Mouse (Mus musculus) heart, embryonic 12.5 days (tissue): Measurements from ENCODE around the gene Pigs. TPM values are rescaled to one million over a fixed set of nuclear protein-coding genes. Genes with fewer than 3 reads are reported as not detected.

Experiments
- ATAC-seq: fragments of 200-750 bp; cut with Nextera tagmentation; 2 replicates; pipeline ENCODE4 v1.8.0; 2017; ENCODE audit warnings: moderate TSS enrichment, moderate library complexity; ENCODE audit not compliant: insufficient number of reproducible peaks, low FRiP score
- H3K27ac ChIP-seq: fragments of 300-500 bp; sonication (generic); 2 replicates; pipeline ENCODE4 v1.5.1; 2016; ENCODE audit warnings: mild to moderate bottlenecking, moderate library complexity; ENCODE audit not compliant: poor library complexity, severe bottlenecking
- H3K27me3 ChIP-seq: fragments of 300-500 bp; sonication (generic); replicated peaks from 2 replicates; pipeline ENCODE4 v1.6.1; 2016; ENCODE audit warnings: mild to moderate bottlenecking, moderate library complexity
- H3K36me3 ChIP-seq: fragments of 300-500 bp; sonication (generic); 2 replicates; pipeline ENCODE4 v1.6.1; 2016; ENCODE audit warnings: mild to moderate bottlenecking, moderate library complexity
- H3K4me1 ChIP-seq: fragments of 300-500 bp; sonication (generic); replicated peaks from 2 replicates; pipeline ENCODE4 v1.6.1; 2016; ENCODE audit warnings: mild to moderate bottlenecking
- H3K4me2 ChIP-seq: fragments of 300-500 bp; sonication (generic); 2 replicates; pipeline ENCODE4 v1.6.1; 2016; ENCODE audit warnings: mild to moderate bottlenecking, moderate library complexity
- H3K4me3 ChIP-seq: fragments of 300-500 bp; sonication (generic); 2 replicates; pipeline ENCODE4 v1.5.1; 2016; ENCODE audit warnings: mild to moderate bottlenecking
- H3K9ac ChIP-seq: fragments of 300-500 bp; sonication (generic); 2 replicates; pipeline ENCODE4 v1.6.1; 2016; ENCODE audit warnings: mild to moderate bottlenecking, moderate library complexity
- H3K9me3 ChIP-seq: fragments of 300-500 bp; sonication (generic); replicated peaks from 2 replicates; pipeline ENCODE4 v1.6.1; 2016; ENCODE audit warnings: mild to moderate bottlenecking, moderate library complexity
- WGBS: fragments of 180-500 bp; shearing (Covaris S2); methylation state at CpG from one replicate; pipeline ENCODE4 v1.1.7; 2016; 5-methylcytosine and 5-hydroxymethylcytosine counted together
- polyA plus RNA-seq: library from polyadenylated mRNA; unstranded; fragments of >200 nt; fragmentation: Nextera tagmentation; extraction: Ambion mirVana; gene quantifications from 2 replicates; pipeline ENCODE4 v1.2.1, GENCODE M21; 2016

Pigs gene
- polyA plus RNA-seq, 1 experiment from 2014 or later, result 75.6 TPM

- WGBS, result 79% methylated on average over 10 of the region's 10 CpGs
- Histone ChIP-seq H3K27me3 (peaks cover 40% of the 10 kb centered on the region), H3K36me3 (no peaks in the 10 kb centered on the region), H3K9me3 (no peaks in the 10 kb centered on the region), H3K27ac (no peak overlapping the region), H3K4me1 (no peaks in the 10 kb centered on the region), H3K4me2 (no peak overlapping the region), H3K9ac (no peak overlapping the region), H3K4me3 (no peak overlapping the region)
- ATAC-seq, result no peak
These were observed 57.6 kb downstream of the Pigs start for GRCm38 (mm10) chr11:78385776-78386175.

- H3K9ac ChIP-seq, result no peak within 1 kb of the TSS
- no peak within 1 kb of the TSS for H3K27ac ChIP-seq
- no peaks in the 10 kb centered on the region for H3K36me3 ChIP-seq
- H3K9me3 ChIP-seq, result no peaks in the 10 kb centered on the region
- H3K4me2 ChIP-seq, result no peak within 1 kb of the TSS
- peaks cover 40% of the 10 kb centered on the region for H3K27me3 ChIP-seq
- no peaks in the 10 kb centered on the region for H3K4me1 ChIP-seq
- no peak for ATAC-seq
- WGBS, result 69% methylated on average over 14 of the region's 14 CpGs
- H3K4me3 ChIP-seq, result no peak within 1 kb of the TSS
These were observed 58.4 kb downstream of the Pigs start, which contains the start of gene Foxn1 for GRCm38 (mm10) chr11:78386508-78387043. Foxn1 (minus strand) TSS chr11:78386558.

Other genes starting within 250 kb of the Pigs start
- 22.6 and 23.7 TPM in 2 replicates for gene Eral1, start 248.0 kb upstream of the Pigs start, polyA plus RNA-seq
- gene Fam222b, start 233.8 kb upstream of the Pigs start, polyA plus RNA-seq, result 22.6 and 23.3 TPM in 2 replicates
- 51.8 and 52.5 TPM in 2 replicates for gene Traf4, start 162.8 kb upstream of the Pigs start, polyA plus RNA-seq
- gene Nek8, start 151.7 kb upstream of the Pigs start, polyA plus RNA-seq, result 12.1 and 16.5 TPM in 2 replicates
- 11.7 and 14.2 TPM in 2 replicates for gene Tlcd1, start 151.7 kb upstream of the Pigs start, polyA plus RNA-seq
- 847 and 859 TPM in 2 replicates for gene Rpl23a, start 144.8 kb upstream of the Pigs start, polyA plus RNA-seq
- gene Rab34, start 140.0 kb upstream of the Pigs start, polyA plus RNA-seq, result 53.3 and 54.6 TPM in 2 replicates
- 3.1 and 3.2 TPM in 2 replicates for gene Proca1, start 135.0 kb upstream of the Pigs start, polyA plus RNA-seq
- 47.5 and 50.1 TPM in 2 replicates for gene Sdf2, start 82.7 kb upstream of the Pigs start, polyA plus RNA-seq
- gene Supt6, start 82.4 kb upstream of the Pigs start, polyA plus RNA-seq, result 26.1 and 28.5 TPM in 2 replicates
- 83.1 and 91.0 TPM in 2 replicates for gene 2610507B11Rik, start 66.7 kb upstream of the Pigs start, polyA plus RNA-seq
- gene BC030499, start 37.6 kb upstream of the Pigs start, polyA plus RNA-seq, result 0.54 TPM in 1 of 2 replicates, not detected in the other
- gene Spag5, start 26.9 kb upstream of the Pigs start, polyA plus RNA-seq, result 27.2 and 34.0 TPM in 2 replicates
- 10.0 and 12.6 TPM in 2 replicates for gene Aldoc, start 5.4 kb upstream of the Pigs start, polyA plus RNA-seq
- 45.6 and 47.7 TPM in 2 replicates for gene Unc119, start 15.1 kb downstream of the Pigs start, polyA plus RNA-seq
- not detected in 2 replicates for gene Foxn1, start 58.1 kb downstream of the Pigs start, polyA plus RNA-seq
- not detected in 2 replicates for gene Slc13a2, start 93.8 kb downstream of the Pigs start, polyA plus RNA-seq
- gene Slc46a1, start 137.3 kb downstream of the Pigs start, polyA plus RNA-seq, result 6.0 and 7.3 TPM in 2 replicates
- 0.31 and 0.40 TPM in 2 replicates for gene Sarm1, start 169.3 kb downstream of the Pigs start, polyA plus RNA-seq
- gene Vtn, start 170.7 kb downstream of the Pigs start, polyA plus RNA-seq, result 0.45 and 3.6 TPM in 2 replicates
- gene Sebox, start 175.0 kb downstream of the Pigs start, polyA plus RNA-seq, result not detected in 2 replicates
- gene Tmem199, start 183.8 kb downstream of the Pigs start, polyA plus RNA-seq, result 49.6 and 49.9 TPM in 2 replicates
- 146 TPM in 2 replicates for gene Poldip2, start 183.8 kb downstream of the Pigs start, polyA plus RNA-seq
- 80.1 and 83.8 TPM in 2 replicates for gene Tnfaip1, start 207.9 kb downstream of the Pigs start, polyA plus RNA-seq
- gene Ift20, start 207.9 kb downstream of the Pigs start, polyA plus RNA-seq, result 96.2 and 104 TPM in 2 replicates
- 58.4 and 65.9 TPM in 2 replicates for gene Tmem97, start 222.4 kb downstream of the Pigs start, polyA plus RNA-seq